Mouse (Mus musculus): ENCODE measurements around the gene Bicc1. TPM values are rescaled to one million over a fixed set of nuclear protein-coding genes. Genes with fewer than 3 reads are reported as not detected.

The Bicc1 gene
- total and polyA plus RNA-seq, 3 experiments: 0.16 TPM; not detected in 2

GRCm38 (mm10) chr10:71064576-71064975, 94.9 kb downstream of the Bicc1 start:
- Histone ChIP-seq H3K4me3 (ENCODE audit: low read depth, low read length) (no peak overlapping the region), H3K27me3 (ENCODE audit: insufficient read depth, low read length) (no peaks in the 10 kb centered on the region), H3K36me3 (replicated peaks) (no peaks in the 10 kb centered on the region), H3K4me1 (ENCODE audit: insufficient read depth, low read depth, low read length) (no peaks in the 10 kb centered on the region), H3K9me3 (replicated peaks) (peaks cover 48% of the 10 kb centered on the region)
- TF ChIP-seq CTCF (IDR thresholded peaks at IDR 0.05; ENCODE audit: low read depth, low read length) (no peak), GATA1 (IDR thresholded peaks at IDR 0.05; ENCODE audit: borderline replicate concordance, low read length) (no peak), TAL1 (conservative IDR thresholded peaks at IDR 0.05; ENCODE audit: low read depth, low read length) (no peak), POLR2AphosphoS5 (IDR thresholded peaks at IDR 0.05; ENCODE audit: insufficient replicate concordance, low read depth, low read length) (no peak), GATA2 (IDR thresholded peaks at IDR 0.05; ENCODE audit: borderline replicate concordance, low read depth, low read length) (no peak)
- no peak for ATAC-seq (ENCODE audit: extremely low read depth, insufficient number of reproducible peaks, low FRiP score, poor library complexity, severe bottlenecking)
- DNase-seq (ENCODE audit: low spot score): no peak

- Histone ChIP-seq H3K36me3 (replicated peaks) (no peaks in the 10 kb centered on the region), H3K4me3 (ENCODE audit: low read depth, low read length) (no peak overlapping the region), H3K4me1 (ENCODE audit: insufficient read depth, low read depth, low read length) (no peaks in the 10 kb centered on the region), H3K9me3 (replicated peaks) (peaks cover 57% of the 10 kb centered on the region), H3K27me3 (ENCODE audit: insufficient read depth, low read length) (no peaks in the 10 kb centered on the region)
- no peak for DNase-seq (ENCODE audit: low spot score)
- TF ChIP-seq GATA2 (IDR thresholded peaks at IDR 0.05; ENCODE audit: borderline replicate concordance, low read depth, low read length) (no peak), POLR2AphosphoS5 (IDR thresholded peaks at IDR 0.05; ENCODE audit: insufficient replicate concordance, low read depth, low read length) (no peak), TAL1 (conservative IDR thresholded peaks at IDR 0.05; ENCODE audit: low read depth, low read length) (no peak), GATA1 (IDR thresholded peaks at IDR 0.05; ENCODE audit: borderline replicate concordance, low read length) (no peak), CTCF (IDR thresholded peaks at IDR 0.05; ENCODE audit: low read depth, low read length) (no peak)
- no peak for ATAC-seq (ENCODE audit: extremely low read depth, insufficient number of reproducible peaks, low FRiP score, poor library complexity, severe bottlenecking)
Observed at GRCm38 (mm10) chr10:71062151-71062550, 97.3 kb downstream of the Bicc1 start.

- Histone ChIP-seq H3K4me1 (ENCODE audit: insufficient read depth, low read depth, low read length) (no peaks in the 10 kb centered on the region), H3K9me3 (replicated peaks) (peaks cover 60% of the 10 kb centered on the region), H3K27me3 (ENCODE audit: insufficient read depth, low read length) (no peaks in the 10 kb centered on the region; the same call in 1 of the 2 replicates), H3K36me3 (replicated peaks) (no peaks in the 10 kb centered on the region), H3K4me3 (ENCODE audit: low read depth, low read length) (no peak overlapping the region)
- DNase-seq (ENCODE audit: low spot score) (no peak), ATAC-seq (ENCODE audit: extremely low read depth, insufficient number of reproducible peaks, low FRiP score, poor library complexity, severe bottlenecking) (no peak)
- TF ChIP-seq GATA2 (IDR thresholded peaks at IDR 0.05; ENCODE audit: borderline replicate concordance, low read depth, low read length): no peak
- no peak for TF ChIP-seq TAL1 (conservative IDR thresholded peaks at IDR 0.05; ENCODE audit: low read depth, low read length)
- no peak for TF ChIP-seq CTCF (IDR thresholded peaks at IDR 0.05; ENCODE audit: low read depth, low read length)
- no peak for TF ChIP-seq POLR2AphosphoS5 (IDR thresholded peaks at IDR 0.05; ENCODE audit: insufficient replicate concordance, low read depth, low read length)
- TF ChIP-seq GATA1 (IDR thresholded peaks at IDR 0.05; ENCODE audit: borderline replicate concordance, low read length): no peak
Observed at GRCm38 (mm10) chr10:71060269-71060668, 99.2 kb downstream of the Bicc1 start.

GRCm38 (mm10) chr10:71058616-71059247, 100.8 kb downstream of the Bicc1 start:
- no peaks in the 10 kb centered on the region; the same call in 1 of the 2 replicates for H3K27me3 ChIP-seq (ENCODE audit: insufficient read depth, low read length)
- no peaks in the 10 kb centered on the region for H3K4me1 ChIP-seq (ENCODE audit: insufficient read depth, low read depth, low read length)
- H3K4me3 ChIP-seq (ENCODE audit: low read depth, low read length): no peak overlapping the region
- ATAC-seq (ENCODE audit: extremely low read depth, insufficient number of reproducible peaks, low FRiP score, poor library complexity, severe bottlenecking) (no peak), DNase-seq (ENCODE audit: low spot score) (no peak)
- H3K36me3 ChIP-seq (replicated peaks): no peaks in the 10 kb centered on the region
- peaks cover 59% of the 10 kb centered on the region for H3K9me3 ChIP-seq (replicated peaks)
- TF ChIP-seq GATA1 (IDR thresholded peaks at IDR 0.05; ENCODE audit: borderline replicate concordance, low read length) (no peak), POLR2AphosphoS5 (IDR thresholded peaks at IDR 0.05; ENCODE audit: insufficient replicate concordance, low read depth, low read length) (no peak), TAL1 (conservative IDR thresholded peaks at IDR 0.05; ENCODE audit: low read depth, low read length) (no peak), CTCF (IDR thresholded peaks at IDR 0.05; ENCODE audit: low read depth, low read length) (no peak), GATA2 (IDR thresholded peaks at IDR 0.05; ENCODE audit: borderline replicate concordance, low read depth, low read length) (no peak)

- Histone ChIP-seq H3K4me1 (ENCODE audit: insufficient read depth, low read depth, low read length) (no peaks in the 10 kb centered on the region), H3K36me3 (replicated peaks) (no peaks in the 10 kb centered on the region), H3K9me3 (replicated peaks) (peaks cover 64% of the 10 kb centered on the region), H3K27me3 (ENCODE audit: insufficient read depth, low read length) (no peaks in the 10 kb centered on the region; the same call in 1 of the 2 replicates), H3K4me3 (ENCODE audit: low read depth, low read length) (no peak overlapping the region)
- TF ChIP-seq GATA1 (IDR thresholded peaks at IDR 0.05; ENCODE audit: borderline replicate concordance, low read length) (no peak), TAL1 (conservative IDR thresholded peaks at IDR 0.05; ENCODE audit: low read depth, low read length) (no peak), GATA2 (IDR thresholded peaks at IDR 0.05; ENCODE audit: borderline replicate concordance, low read depth, low read length) (no peak), CTCF (IDR thresholded peaks at IDR 0.05; ENCODE audit: low read depth, low read length) (no peak), POLR2AphosphoS5 (IDR thresholded peaks at IDR 0.05; ENCODE audit: insufficient replicate concordance, low read depth, low read length) (no peak)
- no peak for ATAC-seq (ENCODE audit: extremely low read depth, insufficient number of reproducible peaks, low FRiP score, poor library complexity, severe bottlenecking)
- DNase-seq (ENCODE audit: low spot score): no peak
Observed at GRCm38 (mm10) chr10:71058070-71058469, 101.4 kb downstream of the Bicc1 start.

- no peak overlapping the region for H3K4me3 ChIP-seq (ENCODE audit: low read depth, low read length)
- no peaks in the 10 kb centered on the region; the same call in 1 of the 2 replicates for H3K27me3 ChIP-seq (ENCODE audit: insufficient read depth, low read length)
- no peaks in the 10 kb centered on the region for H3K36me3 ChIP-seq (replicated peaks)
- ATAC-seq (ENCODE audit: extremely low read depth, insufficient number of reproducible peaks, low FRiP score, poor library complexity, severe bottlenecking) (no peak), DNase-seq (ENCODE audit: low spot score) (no peak)
- H3K4me1 ChIP-seq (ENCODE audit: insufficient read depth, low read depth, low read length): no peaks in the 10 kb centered on the region
- TF ChIP-seq TAL1 (conservative IDR thresholded peaks at IDR 0.05; ENCODE audit: low read depth, low read length) (no peak), POLR2AphosphoS5 (IDR thresholded peaks at IDR 0.05; ENCODE audit: insufficient replicate concordance, low read depth, low read length) (no peak), GATA2 (IDR thresholded peaks at IDR 0.05; ENCODE audit: borderline replicate concordance, low read depth, low read length) (no peak), GATA1 (IDR thresholded peaks at IDR 0.05; ENCODE audit: borderline replicate concordance, low read length) (no peak), CTCF (IDR thresholded peaks at IDR 0.05; ENCODE audit: low read depth, low read length) (no peak)
- peaks cover 79% of the 10 kb centered on the region for H3K9me3 ChIP-seq (replicated peaks)
Observed at GRCm38 (mm10) chr10:71052748-71053147, 106.8 kb downstream of the Bicc1 start.

Data from G1E (cell line).